Mouse (Mus musculus) lung, adult 2 months (tissue): Measurements from ENCODE around the gene Pgbd5.

Source experiments
- CTCF ChIP-seq: fragments of 200-500 bp; IDR thresholded peaks from 2 replicates; pipeline ENCODE4 v1.5.1; 2011; ENCODE audit warnings: mild to moderate bottlenecking, low read length, control low read depth; ENCODE audit not compliant: insufficient read depth
- POLR2A ChIP-seq: fragments of 200-500 bp; IDR thresholded peaks from 2 replicates; pipeline ENCODE4 v1.6.1; 2011; ENCODE audit warnings: low read depth, mild to moderate bottlenecking, control low read depth, low read length, borderline replicate concordance; ENCODE audit errors: extremely low read depth

DNA sequence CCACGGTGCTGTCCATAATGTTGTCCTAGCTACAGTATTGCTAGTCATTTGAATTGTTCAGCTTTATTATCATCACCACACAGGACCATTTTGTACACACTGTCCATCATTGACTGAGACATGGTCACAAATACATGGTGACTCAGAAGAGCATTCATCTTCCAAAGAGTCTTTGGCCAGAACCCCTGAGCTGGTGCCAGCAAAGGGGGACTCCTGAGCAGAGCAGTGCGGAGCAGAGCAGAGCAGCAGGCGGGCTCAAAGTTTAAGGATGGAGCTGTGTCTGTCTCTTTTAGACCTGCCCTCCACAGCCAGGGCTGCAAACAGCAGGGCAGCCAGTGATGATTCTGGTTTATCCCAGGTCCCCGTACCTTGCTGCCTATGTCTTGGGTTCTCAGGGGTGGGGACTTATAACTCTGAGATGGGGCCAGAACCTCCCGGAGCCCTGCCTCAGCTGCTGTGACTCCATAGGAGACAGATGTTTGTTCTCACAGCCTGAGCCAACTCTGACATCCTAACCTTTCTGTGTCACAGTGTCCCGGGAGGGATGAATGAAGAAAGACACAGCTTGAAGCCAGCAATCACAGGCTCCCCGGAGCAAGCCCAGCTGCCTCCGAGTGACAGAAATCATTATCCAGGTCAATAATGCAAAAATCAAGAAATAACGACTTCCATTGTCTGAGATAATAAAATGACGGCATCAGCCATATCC, 9.7 kb upstream of the Pgbd5 start:
- no peak for TF ChIP-seq CTCF
- no peak for TF ChIP-seq POLR2A
